Mouse (Mus musculus) urinary bladder, postnatal 10 days (tissue): ENCODE data around the gene Spata17.

Experiments used
- DNase-seq: peaks from one replicate; pipeline ENCODE4 v3.0.0; 2022; ENCODE audit warnings: low spot score

Gene Spata17

GRCm38 (mm10) chr1:187215181-187216116 is at the start of gene Spata17, which contains the start of gene Gpatch2:
Gene Spata17 (minus strand): TSS chr1:187215465.
Gene Gpatch2 (plus strand): TSS chr1:187215508.
- no peak for DNase-seq

DNA sequence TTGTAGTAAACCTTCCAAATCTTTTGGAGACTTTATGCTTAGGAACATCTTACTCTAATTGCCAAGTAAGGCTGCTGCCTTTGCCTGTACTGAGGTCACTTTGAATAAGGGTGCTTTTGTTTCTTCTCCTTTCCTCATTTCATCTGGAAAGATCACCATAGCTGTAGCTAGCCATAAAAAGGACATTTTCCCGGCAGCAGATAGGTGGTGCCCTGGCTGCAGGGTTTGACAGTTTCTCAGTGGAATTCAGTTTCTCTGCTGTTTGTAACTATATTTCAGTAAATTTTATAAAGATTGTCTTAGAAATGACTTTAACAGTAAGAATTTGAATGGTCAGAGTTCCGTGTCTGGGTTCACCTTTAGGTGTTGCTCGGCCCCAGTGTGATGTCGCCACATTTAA is 43.5 kb upstream of the Spata17 start:
- no peak for DNase-seq

- DNase-seq: no peak
Observed at GRCm38 (mm10) chr1:187250741-187251262, 35.5 kb upstream of the Spata17 start.

GRCm38 (mm10) chr1:187244734-187245133 is 29.5 kb upstream of the Spata17 start:
- DNase-seq: no peak

GRCm38 (mm10) chr1:187241329-187241728 is 26.1 kb upstream of the Spata17 start:
- DNase-seq: no peak

- DNase-seq: no peak
Observed at GRCm38 (mm10) chr1:187240304-187240703, 25.0 kb upstream of the Spata17 start.

DNA sequence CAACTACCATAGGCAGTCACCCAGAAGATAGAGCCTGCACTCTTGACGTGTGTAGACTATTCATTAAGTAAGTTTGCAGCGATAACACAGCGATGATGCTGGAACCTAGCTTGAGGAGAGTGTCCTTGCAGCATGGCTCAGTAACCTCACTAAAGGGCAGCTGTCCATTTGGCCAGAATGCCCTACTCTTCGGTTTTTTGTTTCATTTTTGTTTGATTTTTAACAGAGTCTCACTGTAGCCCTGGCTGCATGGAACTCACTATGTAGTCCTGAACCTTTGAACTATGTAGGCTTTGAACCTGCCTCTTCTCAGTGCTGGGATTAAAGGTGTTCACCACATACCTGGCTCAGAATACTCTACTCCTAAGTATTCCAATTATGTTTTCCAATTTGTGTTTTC is 22.8 kb upstream of the Spata17 start:
- DNase-seq: no peak

DNA sequence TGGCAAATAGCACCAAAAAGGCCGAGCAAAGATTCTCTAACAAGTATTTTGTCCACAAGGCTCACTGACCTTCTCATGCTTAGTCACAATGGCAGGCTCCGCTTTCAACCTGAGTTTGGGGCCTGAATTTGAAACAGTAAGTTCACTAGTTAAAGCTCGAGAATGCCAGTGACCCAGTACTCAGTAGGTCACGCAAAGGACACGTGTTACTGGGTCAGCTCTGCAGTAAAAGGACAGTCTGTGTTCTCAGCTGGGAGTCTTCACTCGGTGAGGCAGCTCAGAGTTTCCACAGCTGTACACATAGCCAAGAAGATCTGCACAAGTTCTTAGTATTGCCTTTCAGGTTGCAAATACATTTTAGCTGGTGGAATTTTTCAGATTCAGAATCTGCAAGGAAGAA is 21.0 kb upstream of the Spata17 start:
- DNase-seq: no peak

- DNase-seq: no peak
Observed at GRCm38 (mm10) chr1:187235161-187235560, 19.9 kb upstream of the Spata17 start.

- no peak for DNase-seq
Observed at GRCm38 (mm10) chr1:187232996-187233615, 17.8 kb upstream of the Spata17 start.

- DNase-seq: no peak
Observed at GRCm38 (mm10) chr1:187232196-187232955, 17.1 kb upstream of the Spata17 start.

GRCm38 (mm10) chr1:187230255-187230654 is 15.0 kb upstream of the Spata17 start:
- DNase-seq: no peak

DNA sequence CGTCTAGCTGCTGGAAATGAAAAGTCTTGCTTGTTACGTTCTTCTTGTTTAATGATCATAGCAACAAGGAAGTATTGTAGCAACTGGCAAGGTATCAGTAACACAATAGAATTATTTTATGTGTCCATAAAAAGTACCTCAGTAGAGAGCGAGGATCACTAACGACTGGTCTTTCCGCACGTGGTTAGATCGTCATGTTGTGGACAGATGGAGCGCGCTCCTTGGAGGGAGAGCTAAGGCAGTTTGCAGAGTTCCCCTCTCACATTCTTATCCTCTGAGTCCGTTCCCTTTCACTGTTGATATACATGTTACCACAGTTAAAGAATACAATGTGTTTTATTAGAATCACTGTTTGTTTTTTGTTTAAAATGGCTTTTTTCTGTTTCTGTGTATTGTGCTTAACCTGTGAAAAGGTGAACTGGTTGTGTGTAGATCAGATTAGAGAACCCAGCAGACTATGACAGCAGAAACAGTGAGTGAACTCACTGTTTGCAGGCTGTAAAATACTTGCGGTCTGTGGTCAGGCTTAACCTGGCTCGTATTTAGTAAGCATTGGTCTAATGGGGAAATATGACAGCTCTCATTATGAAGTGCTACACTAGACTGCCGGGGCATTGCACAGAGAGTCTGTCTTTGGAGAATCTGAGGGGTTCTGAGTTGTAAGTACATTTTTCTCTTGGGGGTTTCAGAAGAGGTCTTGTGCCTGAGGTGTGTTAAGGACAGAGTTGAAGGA is 13.3 kb upstream of the Spata17 start:
- no peak for DNase-seq

DNA sequence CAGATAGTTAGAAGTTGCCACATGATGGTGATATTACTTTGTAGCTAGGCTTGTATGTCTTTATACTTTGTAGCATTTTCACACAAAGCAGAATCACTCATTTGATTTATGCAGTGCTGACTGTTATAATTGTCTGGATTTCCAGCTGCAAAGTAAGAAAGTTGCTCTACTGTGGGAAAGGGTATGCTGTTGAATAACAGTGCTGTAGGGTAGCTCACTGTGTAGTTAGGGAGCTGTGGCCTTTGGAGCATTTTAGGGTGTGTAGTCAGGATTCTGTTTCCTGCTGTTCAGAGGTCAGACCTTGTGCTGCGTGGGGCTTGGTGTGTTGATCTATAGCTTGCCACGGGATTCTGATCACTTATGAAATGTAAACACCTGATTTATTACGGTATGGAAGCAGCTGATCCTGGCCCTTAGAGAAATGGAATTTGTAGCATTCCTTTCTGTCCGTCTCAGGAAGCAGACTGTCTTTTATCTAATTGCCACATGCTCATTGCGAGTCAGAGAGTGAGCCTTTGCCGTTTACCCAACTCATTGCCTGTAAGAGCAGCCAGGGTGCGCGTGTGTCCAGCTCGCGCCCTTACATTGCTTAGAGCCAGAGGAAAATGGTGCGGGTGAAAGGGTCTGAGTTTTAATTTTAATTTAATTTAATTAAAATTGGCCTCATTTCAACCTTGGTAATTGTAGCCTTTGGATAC is 11.2 kb upstream of the Spata17 start:
- DNase-seq: no peak

- no peak for DNase-seq
Observed at GRCm38 (mm10) chr1:187220756-187221155, 5.5 kb upstream of the Spata17 start.

DNA sequence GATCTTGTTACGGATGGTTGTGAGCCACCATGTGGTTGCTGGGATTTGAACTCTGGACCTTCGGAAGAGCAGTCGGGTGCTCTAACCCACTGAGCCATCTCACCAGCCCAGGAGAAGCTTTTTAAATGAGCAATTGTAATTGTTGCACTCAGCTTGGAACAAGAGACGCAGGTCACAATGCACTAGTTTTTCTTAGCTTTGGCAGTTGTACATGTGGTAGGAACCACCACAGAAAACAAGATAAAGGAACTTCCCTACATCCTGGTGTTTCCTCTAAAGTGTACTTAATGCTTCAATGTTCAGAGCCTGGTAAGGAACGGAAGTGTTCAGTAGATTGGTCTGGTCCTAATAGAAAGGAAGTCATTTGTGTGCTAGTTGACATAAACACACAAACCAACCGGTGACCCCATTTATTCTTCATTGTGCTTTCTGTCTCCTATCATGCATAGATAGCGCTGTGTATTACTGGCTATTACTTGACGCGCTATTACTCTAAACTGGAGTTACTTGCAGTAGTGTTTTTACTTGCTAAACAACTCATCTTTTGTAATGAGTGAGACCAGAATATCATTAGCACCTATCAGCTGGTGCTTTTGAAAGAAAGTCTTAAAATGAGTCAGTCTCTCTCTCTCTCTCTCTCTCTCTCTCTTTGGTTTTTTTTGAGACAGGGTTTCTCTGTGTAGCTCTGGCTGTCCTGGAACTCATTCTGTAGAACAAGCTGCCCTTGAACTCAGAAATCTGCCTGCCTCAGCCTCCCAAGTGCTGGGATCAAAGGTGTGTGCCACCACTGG is 1.6 kb upstream of the Spata17 start:
- DNase-seq: no peak

DNA sequence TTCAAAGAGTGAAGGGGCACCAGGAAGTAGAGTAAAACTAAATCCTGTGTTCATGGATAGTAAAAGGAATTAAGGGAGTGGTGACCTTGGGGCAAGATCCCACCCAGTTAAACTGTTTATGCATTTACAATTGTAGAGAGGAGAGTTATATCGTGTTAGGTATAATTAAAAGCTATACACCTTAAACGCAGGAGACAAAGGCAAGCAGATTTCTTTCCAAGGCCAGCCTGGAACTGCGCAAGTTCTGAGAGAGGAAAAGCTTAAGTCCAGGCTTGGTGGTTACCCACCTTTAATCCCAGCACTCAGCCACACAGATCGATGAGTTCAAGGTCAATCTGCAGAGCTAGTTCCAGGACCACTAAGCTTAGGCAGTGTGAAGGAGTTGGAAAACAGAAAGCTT is 4.5 kb downstream of the Spata17 start:
- no peak for DNase-seq

- no peak for DNase-seq
Observed at GRCm38 (mm10) chr1:187209496-187209895, 5.8 kb downstream of the Spata17 start.

DNA sequence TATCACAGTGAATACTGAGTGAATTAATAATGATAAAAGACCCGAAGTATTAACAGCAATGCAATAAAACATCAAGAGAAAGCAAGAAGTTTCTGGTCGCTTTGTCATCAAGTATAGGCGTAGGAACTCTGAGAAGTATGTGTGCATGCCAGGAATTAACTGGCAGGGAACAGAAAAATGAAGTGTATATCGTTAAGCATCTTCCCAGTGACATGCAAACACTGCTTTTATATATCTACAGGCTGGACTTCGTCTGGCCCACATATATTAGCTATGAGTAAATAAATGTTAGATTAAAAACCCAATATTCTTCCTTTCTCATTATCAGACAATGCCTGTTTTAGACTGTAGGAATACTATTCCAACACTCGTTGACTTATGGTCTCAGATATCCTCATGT is 9.8 kb downstream of the Spata17 start:
- no peak for DNase-seq

DNA sequence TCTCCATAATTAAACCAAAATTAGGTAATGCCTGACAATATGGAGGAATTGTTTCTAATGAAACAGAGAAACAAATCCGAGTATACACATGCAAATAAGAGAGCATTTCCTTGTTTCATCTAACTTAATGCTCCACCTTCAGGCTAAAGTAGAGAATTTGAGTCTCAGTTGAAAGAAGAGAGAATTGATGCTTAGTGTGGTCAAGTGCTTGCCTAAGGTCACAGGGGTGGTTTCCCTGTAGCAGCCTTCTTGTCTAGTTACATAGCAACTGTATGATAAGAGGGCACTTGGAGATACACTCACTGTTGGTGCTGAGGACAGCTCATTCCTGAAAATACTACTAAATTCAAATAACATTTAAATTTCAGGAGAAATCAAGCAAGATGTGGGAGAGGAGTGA is 36.7 kb downstream of the Spata17 start:
- DNase-seq: no peak
